Mouse (Mus musculus) stomach, postnatal 0 days (tissue): ENCODE measurements around the gene B230118H07Rik. TPM values are rescaled to one million over a fixed set of nuclear protein-coding genes. Genes with fewer than 3 reads are reported as not detected.

Source experiments
- ATAC-seq: fragments of 200-750 bp; cut with Nextera tagmentation; 2 replicates; pipeline ENCODE4 v1.8.0; 2017; ENCODE audit not compliant: low FRiP score, low TSS enrichment
- DNase-seq: peaks from one replicate; pipeline ENCODE4 v3.0.0-alpha.2; 2016; ENCODE audit warnings: low spot score
- H3K27ac ChIP-seq: fragments of 300-500 bp; sonication (generic); replicated peaks from 2 replicates; pipeline ENCODE4 v1.5.1; 2014; ENCODE audit warnings: mild to moderate bottlenecking, control low read depth
- H3K27me3 ChIP-seq: fragments of 300-500 bp; sonication (generic); 2 replicates; pipeline ENCODE4 v1.6.1; 2014; ENCODE audit warnings: low read length; ENCODE audit not compliant: control insufficient read depth, insufficient read depth
- H3K36me3 ChIP-seq: fragments of 300-500 bp; sonication (generic); 2 replicates; pipeline ENCODE4 v1.6.1; 2014; ENCODE audit warnings: low read length, mixed read lengths; ENCODE audit not compliant: control insufficient read depth, insufficient read depth
- H3K4me1 ChIP-seq: fragments of 300-500 bp; sonication (generic); replicated peaks from 2 replicates; pipeline ENCODE4 v1.6.1; 2014; ENCODE audit warnings: antibody characterized with exemption; ENCODE audit not compliant: control insufficient read depth, insufficient read depth
- H3K4me2 ChIP-seq: fragments of 300-500 bp; sonication (generic); replicated peaks from 2 replicates; pipeline ENCODE4 v1.6.1; 2014; ENCODE audit warnings: low read depth, mild to moderate bottlenecking, control low read depth, moderate library complexity
- H3K4me3 ChIP-seq: fragments of 300-500 bp; sonication (generic); 2 replicates; pipeline ENCODE4 v1.5.1; 2014; ENCODE audit warnings: low read depth, low read length, control low read depth
- H3K9ac ChIP-seq: fragments of 300-500 bp; sonication (generic); 2 replicates; pipeline ENCODE4 v1.6.1; 2014; ENCODE audit warnings: mild to moderate bottlenecking, low read length, control low read depth, mixed read lengths
- H3K9me3 ChIP-seq: fragments of 300-500 bp; sonication (generic); 2 replicates; pipeline ENCODE4 v1.6.1; 2016; ENCODE audit warnings: low read length; ENCODE audit not compliant: control insufficient read depth
- CTCF ChIP-seq: IDR thresholded peaks from 2 replicates; pipeline ENCODE4 v1.5.1; 2016; ENCODE audit warnings: antibody characterized with exemption, low read depth, mild to moderate bottlenecking, moderate library complexity
- EP300 ChIP-seq: optimal IDR thresholded peaks from 2 replicates; pipeline ENCODE3; 2016; ENCODE audit warnings: antibody characterized with exemption
- WGBS: fragments of 180-500 bp; shearing (Covaris S2); extraction: QIAGEN DNeasy Blood & Tissue Kit; methylation state at CpG from one replicate; pipeline ENCODE4 v1.1.7; 2014; 5-methylcytosine and 5-hydroxymethylcytosine counted together
- polyA plus RNA-seq: library from polyadenylated mRNA; unstranded; fragments of >200 nt; fragmentation: Nextera tagmentation; extraction: Ambion mirVana; gene quantifications from 2 replicates; pipeline ENCODE4 v1.2.1, GENCODE M21; 2015

B230118H07Rik gene
- polyA plus RNA-seq: 36.5 and 40.3 TPM in 2 replicates

DNA sequence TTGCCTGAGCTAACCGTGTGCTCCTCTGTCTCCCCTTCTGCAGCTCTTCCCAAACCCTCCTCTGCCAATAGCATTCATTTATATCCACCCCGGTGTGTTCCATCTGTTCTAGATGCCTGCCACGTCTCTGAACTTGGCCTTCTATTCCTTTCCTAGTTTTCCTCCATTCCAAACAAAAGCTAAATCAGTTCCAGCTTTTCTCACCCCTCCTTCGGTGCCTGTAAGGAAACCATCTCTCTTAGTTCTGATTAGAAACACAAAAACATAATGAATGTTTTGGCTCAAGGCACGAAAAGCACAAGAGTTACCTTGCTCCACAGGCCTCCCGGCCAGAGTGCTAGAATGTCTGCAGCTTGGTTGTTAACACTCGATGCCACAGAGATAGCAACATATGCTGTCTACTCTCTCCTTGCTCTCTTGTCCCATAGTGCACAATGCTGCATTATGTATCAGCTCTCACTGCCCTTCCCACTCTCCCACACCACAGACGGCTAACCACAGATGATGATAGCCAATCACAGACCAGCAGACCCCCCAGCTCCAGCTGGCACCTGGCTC, at the start of gene B230118H07Rik, which contains the start of gene Rag1:
B230118H07Rik (minus strand) TSS at position 419 of the 558 bp plus-strand sequence.
Rag1 (minus strand) TSS at position 388 of the 558 bp plus-strand sequence.
- 36% methylated on average over 8 of the region's 8 CpGs for WGBS
- Histone ChIP-seq H3K27ac (no peak within 1 kb of the TSS), H3K36me3 (no peaks in the 10 kb centered on the region), H3K4me2 (no peak within 1 kb of the TSS), H3K27me3 (no peaks in the 10 kb centered on the region), H3K4me3 (no peak within 1 kb of the TSS), H3K9me3 (no peaks in the 10 kb centered on the region), H3K4me1 (no peaks in the 10 kb centered on the region), H3K9ac (no peak within 1 kb of the TSS)
- DNase-seq (no peak), ATAC-seq (no peak)
- TF ChIP-seq EP300: no peak
- no peak for TF ChIP-seq CTCF

DNA sequence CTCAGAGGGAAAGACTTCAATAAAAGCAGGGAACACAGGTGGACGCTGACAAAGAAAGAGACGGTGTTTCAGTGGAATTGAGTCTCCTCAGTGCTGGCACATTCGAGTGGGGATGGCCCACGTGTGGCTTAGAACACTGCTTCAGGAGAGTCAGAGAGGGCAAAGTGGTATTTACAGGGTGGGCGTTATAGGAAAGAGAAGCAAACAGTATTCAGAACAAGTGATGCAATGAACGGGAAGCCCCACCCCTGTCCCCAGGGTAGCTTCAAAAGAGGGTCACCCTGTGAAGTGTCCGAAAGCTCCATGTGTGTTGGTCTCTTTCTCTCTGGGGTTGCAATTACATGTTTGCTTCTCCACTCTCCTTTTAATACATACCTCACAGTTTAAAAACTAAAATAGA, 46.3 kb upstream of the B230118H07Rik start:
- no peak for DNase-seq
- Histone ChIP-seq H3K9ac (no peak overlapping the region), H3K4me1 (no peaks in the 10 kb centered on the region), H3K27me3 (no peaks in the 10 kb centered on the region), H3K36me3 (peaks cover 19% of the 10 kb centered on the region; the same call in 1 of the 2 replicates), H3K4me2 (no peak overlapping the region), H3K9me3 (no peaks in the 10 kb centered on the region), H3K4me3 (no peak overlapping the region), H3K27ac (no peak overlapping the region)
- TF ChIP-seq CTCF (no peak), EP300 (no peak)
- no peak for ATAC-seq
- WGBS: 85% methylated on average over 7 of the region's 7 CpGs

DNA sequence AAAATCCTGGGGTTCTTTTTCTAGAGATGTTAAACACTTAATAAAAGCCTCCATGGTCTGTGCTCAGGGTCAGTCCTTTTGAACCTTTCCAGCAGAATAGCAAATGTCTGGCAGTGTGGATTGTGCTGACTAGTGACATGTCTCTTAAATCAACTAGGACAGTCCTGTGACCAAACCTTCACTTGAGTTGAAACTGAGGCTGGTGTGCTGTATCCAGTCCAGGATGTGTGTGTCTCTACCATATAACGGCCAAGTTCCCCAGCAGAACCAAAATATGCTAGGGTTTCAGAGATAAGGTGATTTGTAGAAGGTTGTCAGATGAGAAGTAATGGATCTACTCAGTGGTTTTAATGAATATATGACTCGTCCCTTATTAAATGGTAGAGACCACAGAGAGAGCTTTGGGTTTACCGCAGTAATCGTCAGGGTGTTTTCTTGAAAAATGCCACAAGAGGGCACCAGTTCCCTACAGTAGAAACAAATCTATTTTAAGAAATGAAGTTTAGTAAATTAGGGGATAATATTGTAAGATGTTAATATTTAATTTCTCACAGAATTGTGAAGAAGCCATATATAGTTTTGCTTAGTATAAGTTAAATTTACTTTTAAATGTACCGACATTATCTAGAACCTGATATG, 44.4 kb upstream of the B230118H07Rik start:
- H3K9me3 ChIP-seq: no peaks in the 10 kb centered on the region
- no peaks in the 10 kb centered on the region for H3K27me3 ChIP-seq
- no peak overlapping the region for H3K4me2 ChIP-seq
- no peak overlapping the region for H3K9ac ChIP-seq
- 56% methylated on average over 5 of the region's 5 CpGs for WGBS
- ATAC-seq: no peak
- H3K4me3 ChIP-seq: no peak overlapping the region
- no peak for DNase-seq
- peaks cover 21% of the 10 kb centered on the region; the same call in 1 of the 2 replicates for H3K36me3 ChIP-seq
- no peaks in the 10 kb centered on the region for H3K4me1 ChIP-seq
- TF ChIP-seq CTCF (peak; percentile 78), EP300 (no peak)
- H3K27ac ChIP-seq: no peak overlapping the region

DNA sequence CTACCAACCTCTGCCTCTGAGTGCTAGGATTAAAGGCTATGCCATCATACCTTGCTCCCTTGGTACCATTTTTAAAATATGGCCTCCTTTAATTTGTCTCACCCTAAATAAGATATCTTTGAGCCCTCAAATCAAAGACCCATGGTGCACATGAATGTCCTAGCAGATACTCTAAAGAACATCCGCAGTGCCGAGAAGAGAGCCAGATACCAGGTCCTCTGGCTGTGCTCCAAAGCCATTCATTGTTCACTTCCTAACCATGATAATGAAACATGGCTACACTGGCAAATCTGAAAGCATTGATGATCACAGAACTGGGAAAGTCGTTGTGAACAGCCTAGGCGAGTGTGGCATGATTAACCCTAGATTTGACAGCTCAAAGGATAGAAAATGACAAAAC, 43.7 kb upstream of the B230118H07Rik start:
- no peaks in the 10 kb centered on the region for H3K9me3 ChIP-seq
- peaks cover 18% of the 10 kb centered on the region; the same call in 1 of the 2 replicates for H3K36me3 ChIP-seq
- H3K4me1 ChIP-seq: no peaks in the 10 kb centered on the region
- 63% methylated on average over 4 of the region's 4 CpGs for WGBS
- ATAC-seq: no peak
- no peak overlapping the region for H3K9ac ChIP-seq
- H3K27ac ChIP-seq: no peak overlapping the region
- no peak overlapping the region for H3K4me2 ChIP-seq
- H3K27me3 ChIP-seq: no peaks in the 10 kb centered on the region
- no peak for DNase-seq
- TF ChIP-seq CTCF (no peak), EP300 (no peak)
- H3K4me3 ChIP-seq: no peak overlapping the region

DNA sequence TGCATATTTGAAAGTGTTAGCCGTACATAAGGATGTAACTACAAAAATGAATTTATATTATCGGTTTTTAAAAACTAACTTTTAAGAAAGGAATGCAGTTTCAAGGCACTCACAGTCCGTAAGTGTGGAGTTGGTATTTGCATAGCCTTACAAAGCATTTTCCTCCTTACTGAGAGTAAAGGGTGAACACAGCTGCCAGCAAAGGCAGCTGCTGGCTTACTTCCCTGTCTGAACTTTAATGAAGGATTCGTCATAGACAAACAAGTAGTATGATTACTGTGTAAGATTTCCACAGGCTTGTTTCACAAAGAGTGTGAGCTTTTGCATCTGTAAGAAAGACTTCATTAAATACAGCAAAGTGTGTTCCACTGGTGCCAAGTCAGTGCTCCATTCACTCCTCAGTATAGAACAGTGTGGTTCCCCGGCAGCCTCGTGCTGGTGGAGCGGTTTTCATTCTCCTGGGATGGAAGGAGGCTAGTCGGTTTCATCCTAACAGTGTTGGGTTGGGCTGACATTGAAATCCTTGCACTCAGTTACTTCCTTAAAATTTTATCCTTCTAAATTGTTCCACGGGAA, 41.0 kb upstream of the B230118H07Rik start:
- no peak overlapping the region for H3K27ac ChIP-seq
- TF ChIP-seq CTCF: no peak
- no peak for TF ChIP-seq EP300
- peaks cover 17% of the 10 kb centered on the region for H3K36me3 ChIP-seq
- no peaks in the 10 kb centered on the region for H3K9me3 ChIP-seq
- no peak for DNase-seq
- H3K4me1 ChIP-seq: no peaks in the 10 kb centered on the region
- H3K4me3 ChIP-seq: no peak overlapping the region
- no peak overlapping the region for H3K9ac ChIP-seq
- no peak overlapping the region for H3K4me2 ChIP-seq
- no peak for ATAC-seq
- WGBS: 84% methylated on average over 9 of the region's 9 CpGs
- no peaks in the 10 kb centered on the region for H3K27me3 ChIP-seq

DNA sequence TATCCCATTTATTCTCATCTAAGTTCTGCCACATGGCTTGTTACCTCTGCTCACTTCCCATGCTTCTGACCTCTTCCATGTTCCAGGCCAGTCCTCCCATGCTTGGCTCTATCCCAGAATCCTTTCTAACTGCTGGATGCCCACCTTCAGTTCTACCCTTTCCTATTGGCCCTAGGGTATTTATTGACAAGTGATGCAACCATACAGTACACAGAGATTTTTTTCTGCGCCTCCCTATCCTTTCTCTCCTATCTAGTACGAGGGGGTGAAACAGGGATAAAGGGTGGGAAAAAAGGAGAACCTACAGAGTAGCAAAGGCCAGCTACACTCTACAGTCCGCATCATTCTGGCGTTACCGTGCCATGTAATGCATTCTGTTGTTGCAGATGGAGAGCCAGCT, 38.7 kb upstream of the B230118H07Rik start:
- TF ChIP-seq EP300 (no peak), CTCF (no peak)
- Histone ChIP-seq H3K27ac (no peak overlapping the region), H3K4me2 (no peak overlapping the region), H3K4me1 (no peaks in the 10 kb centered on the region), H3K4me3 (no peak overlapping the region), H3K27me3 (no peaks in the 10 kb centered on the region), H3K9me3 (no peaks in the 10 kb centered on the region), H3K36me3 (peaks cover 17% of the 10 kb centered on the region), H3K9ac (no peak overlapping the region)
- 94% methylated on average over 5 of the region's 5 CpGs for WGBS
- no peak for ATAC-seq
- no peak for DNase-seq
